Mouse (Mus musculus) hindbrain, embryonic 14.5 days (tissue): ENCODE data around the gene Nacad. TPM values are rescaled to one million over a fixed set of nuclear protein-coding genes. Genes with fewer than 3 reads are reported as not detected.
A peak's percentile ranks its signal among the peaks of the same experiment; 100 is the strongest.
"Not testable (repeated sequence)": the region's sequence is repeated elsewhere in the genome, so short reads cannot be mapped to it uniquely, and the experiment has no call there.

Experiments used
- ATAC-seq: fragments of 200-750 bp; cut with Nextera tagmentation; 2 replicates; pipeline ENCODE4 v1.8.0; 2017; ENCODE audit warnings: moderate number of reproducible peaks, mild to moderate bottlenecking, moderate TSS enrichment, moderate library complexity; ENCODE audit not compliant: low FRiP score
- DNase-seq: peaks from one replicate; pipeline ENCODE4 v3.0.0-alpha.2; 2015; ENCODE audit warnings: low spot score
- H3K27ac ChIP-seq: fragments of 300-500 bp; sonication (generic); 2 replicates; pipeline ENCODE4 v1.5.1; 2014; ENCODE audit warnings: mild to moderate bottlenecking, moderate library complexity
- H3K27me3 ChIP-seq: fragments of 300-500 bp; sonication (generic); 2 replicates; pipeline ENCODE4 v1.6.1; 2014; ENCODE audit warnings: mild to moderate bottlenecking, low read length, mixed read lengths; ENCODE audit not compliant: control insufficient read depth, insufficient read depth
- H3K36me3 ChIP-seq: fragments of 300-500 bp; sonication (generic); replicated peaks from 2 replicates; pipeline ENCODE4 v1.6.1; 2014; ENCODE audit not compliant: control insufficient read depth, insufficient read depth
- H3K4me1 ChIP-seq: fragments of 300-500 bp; sonication (generic); replicated peaks from 2 replicates; pipeline ENCODE4 v1.6.1; 2014; ENCODE audit warnings: antibody characterized with exemption, low read length, mixed read lengths; ENCODE audit not compliant: control insufficient read depth, insufficient read depth
- H3K4me2 ChIP-seq: fragments of 300-500 bp; sonication (generic); replicated peaks from 2 replicates; pipeline ENCODE4 v1.6.1; 2014; ENCODE audit warnings: mild to moderate bottlenecking, moderate library complexity
- H3K4me3 ChIP-seq: fragments of 300-500 bp; sonication (generic); replicated peaks from 2 replicates; pipeline ENCODE4 v1.5.1; 2014; ENCODE audit warnings: mild to moderate bottlenecking, low read length
- H3K9ac ChIP-seq: fragments of 300-500 bp; sonication (generic); 2 replicates; pipeline ENCODE4 v1.6.1; 2014
- H3K9me3 ChIP-seq: fragments of 300-500 bp; sonication (generic); 2 replicates; pipeline ENCODE4 v1.6.1; 2016; ENCODE audit warnings: low read length; ENCODE audit not compliant: control insufficient read depth
- WGBS: fragments of 180-500 bp; shearing (Covaris S2); extraction: QIAGEN DNeasy Blood & Tissue Kit; methylation state at CpG from one replicate; pipeline ENCODE4 v1.1.7; 2014; 5-methylcytosine and 5-hydroxymethylcytosine counted together
- polyA plus RNA-seq: library from polyadenylated mRNA; unstranded; fragments of >200 nt; fragmentation: Nextera tagmentation; extraction: Ambion mirVana; gene quantifications from 2 replicates; pipeline ENCODE4 v1.2.1, GENCODE M21; 2014

Nacad gene
- 75.2 and 75.9 TPM in 2 replicates for polyA plus RNA-seq

- H3K36me3 ChIP-seq, result peaks cover 24% of the 10 kb centered on the region
- H3K4me1 ChIP-seq, result peaks cover 41% of the 10 kb centered on the region
- peak within 1 kb of the TSS; percentile 95 for H3K4me2 ChIP-seq
- ATAC-seq (peak; percentile 90), DNase-seq (peak; percentile 86)
- no peaks in the 10 kb centered on the region for H3K27me3 ChIP-seq
- H3K9me3 ChIP-seq, result no peaks in the 10 kb centered on the region
- 2% methylated on average over 31 of the region's 41 CpGs for WGBS
- H3K4me3 ChIP-seq, result peak within 1 kb of the TSS; percentile 75
- H3K9ac ChIP-seq, result peak within 1 kb of the TSS; percentile 94
- H3K27ac ChIP-seq, result peak within 1 kb of the TSS; percentile 98
These were observed at the start of gene Nacad for GRCm38 (mm10) chr11:6605491-6606399. Gene Nacad (minus strand): TSS chr11:6606053.

DNA sequence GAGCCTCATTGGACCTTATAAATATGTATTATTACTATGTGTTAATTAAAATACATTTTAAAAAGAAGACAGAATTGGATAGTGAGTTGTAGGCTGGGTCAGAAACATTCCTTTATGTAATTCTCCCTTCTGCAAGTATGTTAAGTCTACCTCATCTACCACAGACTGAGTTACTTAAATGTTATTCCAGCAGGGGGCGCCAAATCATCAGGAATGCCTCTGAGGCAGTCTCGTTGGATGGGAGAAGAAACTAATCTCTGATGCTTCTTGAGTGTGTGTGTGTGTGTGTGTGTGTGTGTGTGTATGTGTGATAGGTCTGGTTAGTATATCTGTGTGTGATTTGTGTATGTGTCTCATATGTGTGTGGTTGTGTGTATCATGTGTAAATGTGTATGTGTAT is 49.0 kb upstream of the Nacad start:
- H3K4me2 ChIP-seq, result no peak overlapping the region
- no peak overlapping the region for H3K27ac ChIP-seq
- peaks cover 6% of the 10 kb centered on the region; the same call in 1 of the 2 replicates for H3K4me1 ChIP-seq
- H3K4me3 ChIP-seq, result no peak overlapping the region
- no peaks in the 10 kb centered on the region for H3K27me3 ChIP-seq
- no peak overlapping the region for H3K9ac ChIP-seq
- peak; percentile 98 for DNase-seq
- no peaks in the 10 kb centered on the region for H3K36me3 ChIP-seq
- peak; percentile 85 for ATAC-seq
- H3K9me3 ChIP-seq, result no peaks in the 10 kb centered on the region
- WGBS, result 1% methylated on average over 2 of the region's 2 CpGs

GRCm38 (mm10) chr11:6652978-6653377 is 47.1 kb upstream of the Nacad start:
- H3K27me3 ChIP-seq, ATAC-seq, H3K9ac ChIP-seq, H3K27ac ChIP-seq, H3K4me3 ChIP-seq, DNase-seq, H3K4me2 ChIP-seq, H3K9me3 ChIP-seq, H3K4me1 ChIP-seq, H3K36me3 ChIP-seq: not testable (repeated sequence)
- 86% methylated on average over 3 of the region's 3 CpGs for WGBS

GRCm38 (mm10) chr11:6650519-6650918 is 44.7 kb upstream of the Nacad start:
- DNase-seq, result no peak
- no peak overlapping the region for H3K4me3 ChIP-seq
- H3K27ac ChIP-seq, result no peak overlapping the region
- H3K9ac ChIP-seq, result no peak overlapping the region
- no peaks in the 10 kb centered on the region for H3K36me3 ChIP-seq
- 66% methylated on average over 7 of the region's 7 CpGs for WGBS
- H3K27me3 ChIP-seq, result no peaks in the 10 kb centered on the region
- no peak overlapping the region for H3K4me2 ChIP-seq
- ATAC-seq, result no peak
- no peaks in the 10 kb centered on the region for H3K9me3 ChIP-seq
- H3K4me1 ChIP-seq, result no peaks in the 10 kb centered on the region

DNA sequence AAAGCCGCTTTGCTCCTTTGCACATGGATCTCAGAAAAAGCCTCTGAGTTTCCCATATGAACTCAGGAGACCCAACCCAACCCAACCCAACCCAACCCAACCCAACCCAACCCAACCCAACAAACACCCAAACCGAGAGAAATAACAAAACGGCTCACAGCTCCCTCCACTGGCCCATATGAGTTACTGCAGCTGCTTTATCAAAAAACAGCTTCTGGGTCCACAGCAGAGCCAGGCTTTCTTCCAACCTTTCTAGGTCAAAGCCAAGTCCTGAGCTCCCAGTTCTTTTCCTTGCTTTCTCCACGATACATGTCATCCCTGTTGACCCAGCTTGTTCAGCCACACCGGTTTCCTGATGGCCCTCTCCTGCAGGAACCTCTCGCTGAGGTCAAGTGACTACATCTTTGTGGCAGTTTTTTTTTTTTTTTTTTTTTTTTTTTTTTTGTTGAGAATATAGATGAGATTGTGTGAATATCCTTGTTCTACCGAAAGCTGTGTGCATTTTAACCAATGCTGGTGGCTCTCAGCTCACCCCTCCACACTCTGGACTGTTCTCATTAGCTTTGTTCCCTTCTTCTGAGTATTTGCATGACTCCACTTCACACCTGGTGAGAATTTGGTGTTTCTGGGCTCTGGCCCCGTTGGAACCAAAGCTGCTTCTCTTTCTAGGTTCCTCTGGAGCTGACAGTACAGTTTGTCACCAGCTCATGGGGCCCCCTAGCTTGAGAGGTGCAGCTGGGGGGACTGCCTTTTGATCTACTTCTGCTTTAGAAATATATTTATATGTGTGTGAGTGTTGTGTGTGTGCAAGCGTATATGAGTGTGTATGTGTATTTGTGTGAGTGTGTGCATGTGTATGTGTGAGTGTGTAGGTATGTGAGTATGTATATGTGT is 42.2 kb upstream of the Nacad start:
- Histone ChIP-seq H3K9me3 (no peaks in the 10 kb centered on the region), H3K4me3 (no peak overlapping the region), H3K4me2 (no peak overlapping the region), H3K27me3 (no peaks in the 10 kb centered on the region), H3K9ac (no peak overlapping the region), H3K36me3 (no peaks in the 10 kb centered on the region), H3K27ac (no peak overlapping the region), H3K4me1 (no peaks in the 10 kb centered on the region)
- DNase-seq, result no peak
- whole genome bisulfite sequencing, result 62% methylated on average over 9 of the region's 9 CpGs
- ATAC-seq, result no peak

GRCm38 (mm10) chr11:6644566-6644965 is 38.7 kb upstream of the Nacad start:
- no peaks in the 10 kb centered on the region for H3K36me3 ChIP-seq
- H3K27ac ChIP-seq, result no peak overlapping the region
- DNase-seq (no peak), ATAC-seq (peak; percentile 40; the same call in 1 of the 2 replicates)
- H3K9me3 ChIP-seq, result no peaks in the 10 kb centered on the region
- 66% methylated on average over 6 of the region's 6 CpGs for WGBS
- no peak overlapping the region for H3K9ac ChIP-seq
- no peak overlapping the region for H3K4me3 ChIP-seq
- no peaks in the 10 kb centered on the region for H3K4me1 ChIP-seq
- H3K4me2 ChIP-seq, result no peak overlapping the region
- H3K27me3 ChIP-seq, result no peaks in the 10 kb centered on the region

- DNase-seq, result no peak
- H3K4me3 ChIP-seq, result no peak overlapping the region
- no peaks in the 10 kb centered on the region for H3K27me3 ChIP-seq
- WGBS, result 74% methylated on average over 6 of the region's 6 CpGs
- no peak for ATAC-seq
- no peaks in the 10 kb centered on the region for H3K9me3 ChIP-seq
- H3K9ac ChIP-seq, result no peak overlapping the region
- no peak overlapping the region for H3K27ac ChIP-seq
- H3K36me3 ChIP-seq, result no peaks in the 10 kb centered on the region
- H3K4me2 ChIP-seq, result no peak overlapping the region
- H3K4me1 ChIP-seq, result no peaks in the 10 kb centered on the region
These were observed 33.2 kb upstream of the Nacad start for GRCm38 (mm10) chr11:6639072-6639471.

GRCm38 (mm10) chr11:6638537-6638936 is 32.7 kb upstream of the Nacad start, which contains the start of gene Wap:
Gene Wap (minus strand): TSS chr11:6638637.
- DNase-seq (no peak), ATAC-seq (no peak)
- Histone ChIP-seq H3K4me2 (no peak within 1 kb of the TSS), H3K9me3 (no peaks in the 10 kb centered on the region), H3K27ac (no peak within 1 kb of the TSS), H3K9ac (no peak within 1 kb of the TSS), H3K4me1 (no peaks in the 10 kb centered on the region), H3K4me3 (no peak within 1 kb of the TSS), H3K27me3 (no peaks in the 10 kb centered on the region), H3K36me3 (no peaks in the 10 kb centered on the region)
- 92% methylated on average over 4 of the region's 4 CpGs for WGBS

- DNase-seq, result no peak
- Histone ChIP-seq H3K27ac (no peak overlapping the region), H3K4me3 (no peak overlapping the region), H3K4me2 (no peak overlapping the region), H3K4me1 (no peaks in the 10 kb centered on the region), H3K27me3 (no peaks in the 10 kb centered on the region), H3K9ac (no peak overlapping the region), H3K36me3 (no peaks in the 10 kb centered on the region), H3K9me3 (no peaks in the 10 kb centered on the region)
- no peak; the same call in 1 of the 2 replicates for ATAC-seq
- 75% methylated on average over 8 of the region's 8 CpGs for WGBS
These were observed 30.3 kb upstream of the Nacad start for GRCm38 (mm10) chr11:6636150-6636549.
